Mouse (Mus musculus): Measurements from ENCODE around the gene Cep152.

DNA sequence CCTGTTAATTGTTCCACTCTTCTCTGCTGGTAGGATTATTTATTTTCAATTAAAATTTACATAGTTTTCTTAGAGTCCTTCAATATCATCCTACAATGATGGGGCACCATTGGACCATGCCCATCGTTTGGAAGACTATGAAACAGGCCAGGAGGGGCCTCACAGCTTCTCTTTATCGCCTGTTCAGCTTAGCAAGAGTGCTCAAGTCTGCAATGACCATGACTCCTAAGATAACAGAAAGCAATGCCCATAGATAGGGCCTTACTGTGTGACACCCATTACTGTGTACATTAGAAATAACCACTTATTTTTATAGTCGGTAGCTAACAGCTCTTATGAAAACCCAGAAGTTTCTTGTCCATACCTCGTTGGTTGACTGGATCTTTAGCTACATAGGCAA, 41.0 kb upstream of the Cep152 start:
- TF ChIP-seq POLR2A (IDR thresholded peaks at IDR 0.05; ENCODE audit: insufficient read depth, low read depth, low read length), result no peak
- TF ChIP-seq CTCF (IDR thresholded peaks at IDR 0.05), result no peak
